Mouse (Mus musculus): Measurements from ENCODE around the gene Kif12.

Kif12 gene

DNA sequence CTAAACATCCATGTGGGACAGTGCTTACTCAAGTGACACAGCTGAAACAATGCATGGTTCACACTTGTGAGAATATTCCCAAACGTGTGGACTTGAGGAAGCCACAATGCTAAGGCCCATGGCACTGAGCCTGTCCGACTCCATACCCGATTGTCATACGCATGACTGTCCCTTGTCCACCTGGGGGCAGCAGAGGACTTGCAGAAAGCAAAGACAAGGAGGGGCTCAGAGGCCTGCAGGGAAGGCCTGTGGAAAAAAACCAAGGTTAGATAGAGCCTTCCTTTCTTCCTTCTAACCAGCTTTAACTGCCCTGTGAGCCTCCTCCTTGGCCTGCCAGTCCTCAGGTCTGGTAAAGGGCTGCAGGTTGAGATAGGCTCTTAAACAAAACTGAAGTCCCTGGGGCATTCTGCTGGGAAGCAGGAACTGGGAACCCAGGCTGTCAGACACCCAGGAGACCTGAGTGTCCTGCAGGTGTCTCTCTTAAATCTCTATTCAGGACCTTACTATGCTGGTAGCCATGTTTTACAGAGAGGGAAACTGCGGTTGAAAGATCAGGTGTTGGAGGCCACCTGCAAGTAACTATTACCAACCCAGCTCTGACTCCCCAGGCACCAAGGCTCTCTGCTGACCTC is 12.9 kb downstream of the Kif12 start:
- DNase-seq (ENCODE audit: low read depth, low spot score), result peak; percentile 81

DNA sequence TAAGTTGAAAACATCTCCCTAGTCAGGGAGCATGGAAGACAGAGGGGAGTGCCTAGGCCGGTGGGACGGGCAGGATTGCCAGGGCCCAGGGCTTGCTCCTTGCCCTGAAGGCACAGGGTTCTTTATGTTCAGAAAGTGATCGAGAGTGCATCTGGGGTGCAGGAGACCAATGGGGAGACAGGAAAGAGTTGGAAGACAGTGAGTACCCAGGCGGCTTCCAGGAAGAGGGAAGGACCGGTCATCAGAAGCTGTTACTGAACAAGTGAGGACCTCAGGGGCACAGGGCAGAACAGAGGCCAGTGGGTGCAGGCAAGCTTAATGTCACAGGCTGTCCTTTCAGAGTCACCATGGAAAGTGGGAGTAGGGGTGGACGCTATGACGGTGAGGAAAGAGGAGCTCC is 13.7 kb downstream of the Kif12 start:
- DNase-seq (ENCODE audit: low read depth, low spot score), result no peak

DNA sequence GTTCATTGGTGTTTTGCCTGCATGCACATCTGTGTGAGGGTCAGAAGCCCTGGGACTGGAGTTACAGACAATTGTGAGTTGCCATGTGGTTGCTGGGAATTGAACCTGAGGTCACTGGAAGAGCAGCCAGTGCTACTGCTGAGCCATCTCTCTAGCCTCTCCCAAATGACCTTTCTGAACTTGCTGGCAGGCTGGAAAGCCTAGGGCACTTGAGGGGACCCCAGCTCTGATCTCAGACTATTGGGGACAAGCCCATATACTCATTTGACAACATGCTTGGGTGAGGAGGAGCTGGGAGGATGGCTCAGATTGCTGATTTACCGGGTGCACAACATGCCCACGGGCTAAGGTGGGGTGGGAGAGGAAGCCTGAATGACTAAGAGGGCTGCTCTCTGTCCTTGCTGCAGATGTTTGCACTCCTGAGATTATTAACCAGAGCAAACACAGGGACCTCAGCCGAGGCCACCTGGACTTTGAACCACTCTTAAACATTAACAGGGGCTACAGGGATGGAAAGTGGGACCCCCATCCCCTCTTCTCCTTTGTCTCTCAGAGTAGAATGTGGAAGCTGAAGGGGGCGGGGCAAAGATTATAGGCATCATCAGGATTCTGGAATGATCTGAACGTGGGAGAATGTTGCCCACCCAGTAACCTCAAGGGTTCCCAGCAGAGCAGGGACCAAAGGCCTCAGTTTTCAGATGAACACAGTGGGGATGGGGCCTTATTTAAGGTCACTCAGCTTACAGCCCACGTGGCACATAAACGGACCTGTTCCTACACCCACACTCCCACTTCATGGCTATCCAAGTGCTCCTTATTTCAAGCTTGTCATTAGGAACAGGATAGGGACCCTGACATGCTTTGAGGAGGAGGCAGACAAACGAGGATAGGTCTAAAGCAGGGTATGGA is 15.0 kb downstream of the Kif12 start:
- no peak for DNase-seq (ENCODE audit: low read depth, low spot score)

DNA sequence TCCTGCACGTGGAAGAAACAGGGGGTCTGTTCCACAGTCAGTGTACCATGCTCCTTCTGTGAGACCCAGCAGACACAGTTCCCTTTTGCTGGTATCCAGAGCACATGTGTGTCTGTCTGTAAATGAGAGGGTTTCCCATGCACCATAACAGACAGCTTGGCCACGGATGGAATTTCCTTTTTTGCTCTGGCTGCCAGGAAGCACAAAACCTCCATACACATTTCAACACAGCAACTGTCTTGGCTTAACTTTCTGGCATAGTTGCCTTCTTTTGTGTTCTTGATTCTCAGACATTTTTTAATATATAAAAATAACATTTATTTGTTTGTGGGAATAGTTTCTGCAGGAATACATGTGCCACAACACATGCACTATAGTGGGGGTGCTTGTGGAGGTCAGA is 16.3 kb downstream of the Kif12 start:
- no peak for DNase-seq (ENCODE audit: low read depth, low spot score)

DNA sequence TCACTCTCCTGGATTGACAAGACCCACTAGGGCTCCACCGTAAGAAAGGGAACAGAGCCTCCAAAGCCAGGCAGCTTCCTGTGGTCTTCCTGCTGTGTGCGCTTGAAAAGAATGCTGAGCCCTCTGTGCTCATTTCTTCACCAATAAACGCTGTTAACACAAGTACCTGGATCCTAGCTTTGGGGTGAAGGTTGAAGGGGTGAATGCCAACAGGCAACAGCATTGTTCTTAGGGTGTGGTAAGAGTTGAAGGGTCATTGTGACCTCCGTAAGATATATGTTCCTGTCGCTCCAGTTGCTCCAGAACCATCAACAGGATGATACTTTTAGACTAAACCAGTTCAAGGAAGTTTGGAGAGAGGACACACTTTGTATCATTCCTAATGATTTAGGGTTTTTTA is 17.2 kb downstream of the Kif12 start, which contains the start of gene Ambp:
TSS of gene Ambp (minus strand) at position 101 of the 400 bp plus-strand sequence.
- no peak for DNase-seq (ENCODE audit: low read depth, low spot score)

DNA sequence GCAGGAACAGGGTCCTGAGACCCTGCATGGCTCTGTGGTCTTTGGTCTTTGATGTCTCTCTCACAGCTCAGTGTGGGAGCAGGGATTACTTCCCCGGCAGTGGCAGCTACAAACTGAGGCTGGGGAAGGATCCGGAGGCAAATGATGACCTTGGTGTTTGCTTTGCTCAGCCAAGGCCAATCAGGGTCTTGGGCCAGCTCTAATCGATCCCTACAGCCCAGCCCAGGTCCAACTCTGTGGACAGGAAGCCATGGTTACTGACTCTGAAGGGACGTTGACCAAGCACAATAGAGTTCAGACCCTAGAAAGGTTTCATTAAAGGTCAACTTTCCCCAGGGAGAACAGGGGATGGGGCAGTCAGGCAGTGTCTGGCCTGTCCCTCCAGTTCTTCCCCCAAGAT is 17.9 kb downstream of the Kif12 start:
- no peak for DNase-seq (ENCODE audit: low read depth, low spot score)

DNA sequence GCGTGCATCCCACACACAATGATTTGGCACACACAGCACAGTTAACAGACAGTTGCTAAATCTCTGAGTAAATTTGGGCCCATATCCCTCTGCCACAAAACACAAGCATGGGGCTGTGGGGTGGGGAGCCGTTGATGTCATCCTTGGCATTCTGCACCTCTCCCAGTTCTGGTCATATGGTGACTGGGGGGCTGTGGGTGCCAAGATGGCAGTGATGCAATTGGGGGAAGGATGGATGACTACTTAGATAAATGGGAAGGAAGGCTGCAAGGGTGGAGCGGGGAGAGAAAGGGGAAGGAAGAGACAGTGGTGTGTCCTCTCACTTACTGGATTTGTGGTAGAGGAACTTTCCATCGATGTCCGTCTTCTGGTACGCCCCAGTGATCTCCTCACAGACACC is 20.8 kb downstream of the Kif12 start:
- DNase-seq (ENCODE audit: low read depth, low spot score), result no peak

DNA sequence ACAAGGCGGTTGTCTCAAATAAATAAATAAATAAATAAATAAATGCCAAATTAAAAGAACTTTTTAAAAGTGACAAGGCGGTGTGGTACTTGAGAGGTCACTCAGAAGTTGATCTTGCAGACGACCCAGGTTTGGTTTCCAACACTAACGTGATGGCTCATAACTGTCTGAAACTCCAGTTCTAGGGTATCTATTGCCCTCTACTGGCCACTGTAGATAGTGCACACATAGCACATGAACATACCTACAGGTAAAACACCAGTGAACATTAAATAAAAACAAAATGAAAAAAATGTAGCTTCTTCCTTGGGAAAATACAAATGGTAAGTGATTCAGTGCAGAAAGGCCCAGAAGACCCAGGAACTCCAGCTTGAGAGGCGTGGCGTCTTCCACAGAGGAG is 24.7 kb downstream of the Kif12 start:
- DNase-seq (ENCODE audit: low read depth, low spot score), result peak; percentile 66

DNA sequence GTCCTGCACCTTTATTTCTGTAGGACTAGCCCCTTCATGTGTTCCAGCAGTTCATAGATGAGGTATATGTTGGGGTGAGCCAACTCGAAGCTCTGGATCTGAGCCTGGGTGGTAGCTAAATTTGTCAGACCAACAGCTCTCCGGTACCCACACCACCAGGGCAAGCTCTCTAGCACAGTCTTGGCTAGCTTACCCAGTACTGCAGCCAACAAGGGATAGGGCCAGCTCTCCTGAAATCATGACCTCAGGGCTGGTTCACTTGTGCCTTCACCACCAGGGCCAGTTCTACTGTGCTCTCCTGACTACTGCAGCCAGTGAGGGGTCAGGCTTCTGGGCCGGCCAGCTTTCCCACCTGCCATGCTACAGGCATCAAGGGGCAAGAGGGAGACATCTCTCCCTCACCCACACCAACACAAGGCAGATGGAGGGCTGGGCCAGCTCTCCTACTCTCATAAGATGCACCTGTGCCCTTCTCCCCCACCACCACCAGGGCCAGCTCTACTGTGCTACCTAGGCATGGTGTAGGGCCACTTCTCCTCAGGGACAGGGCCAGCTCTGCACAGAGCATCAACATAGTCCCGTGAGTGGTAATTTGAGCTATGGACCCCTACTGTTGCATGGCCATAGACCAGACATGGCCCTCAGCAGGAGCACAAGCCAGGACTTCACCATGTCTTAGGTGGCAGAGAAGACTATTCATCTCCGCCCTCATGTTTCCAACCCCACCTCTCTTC is 41.9 kb downstream of the Kif12 start:
- no peak for DNase-seq (ENCODE audit: low read depth, low spot score)

DNA sequence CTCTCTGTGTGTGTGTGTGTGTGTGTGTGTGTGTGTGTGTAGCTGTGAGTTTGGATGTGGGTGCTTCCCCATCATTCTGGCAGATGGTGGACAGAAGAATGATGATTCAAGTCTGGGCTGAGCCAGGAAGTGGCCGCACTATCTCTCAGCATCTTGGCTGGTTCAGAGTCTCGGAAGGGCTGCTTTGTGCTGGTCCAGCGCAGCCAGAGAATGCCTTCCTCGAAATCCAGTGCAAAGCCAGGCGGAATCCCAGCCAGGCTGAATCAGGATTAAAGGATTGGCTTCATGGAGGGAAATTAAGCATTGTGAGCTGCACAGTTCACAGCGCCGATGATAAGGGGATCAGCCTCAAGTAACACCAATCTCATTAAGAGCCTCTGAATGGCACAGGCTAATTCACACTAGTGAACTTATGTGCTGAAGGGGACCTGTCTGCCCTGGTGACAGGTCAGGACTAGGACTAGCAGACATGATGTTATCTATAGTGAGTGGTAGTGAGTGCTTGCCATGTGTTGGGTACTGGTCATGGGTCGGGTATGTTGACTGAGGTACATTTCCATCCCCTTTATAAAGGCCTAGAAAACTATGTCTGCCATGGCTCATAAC is 47.0 kb downstream of the Kif12 start:
- no peak for DNase-seq (ENCODE audit: low read depth, low spot score)

DNA sequence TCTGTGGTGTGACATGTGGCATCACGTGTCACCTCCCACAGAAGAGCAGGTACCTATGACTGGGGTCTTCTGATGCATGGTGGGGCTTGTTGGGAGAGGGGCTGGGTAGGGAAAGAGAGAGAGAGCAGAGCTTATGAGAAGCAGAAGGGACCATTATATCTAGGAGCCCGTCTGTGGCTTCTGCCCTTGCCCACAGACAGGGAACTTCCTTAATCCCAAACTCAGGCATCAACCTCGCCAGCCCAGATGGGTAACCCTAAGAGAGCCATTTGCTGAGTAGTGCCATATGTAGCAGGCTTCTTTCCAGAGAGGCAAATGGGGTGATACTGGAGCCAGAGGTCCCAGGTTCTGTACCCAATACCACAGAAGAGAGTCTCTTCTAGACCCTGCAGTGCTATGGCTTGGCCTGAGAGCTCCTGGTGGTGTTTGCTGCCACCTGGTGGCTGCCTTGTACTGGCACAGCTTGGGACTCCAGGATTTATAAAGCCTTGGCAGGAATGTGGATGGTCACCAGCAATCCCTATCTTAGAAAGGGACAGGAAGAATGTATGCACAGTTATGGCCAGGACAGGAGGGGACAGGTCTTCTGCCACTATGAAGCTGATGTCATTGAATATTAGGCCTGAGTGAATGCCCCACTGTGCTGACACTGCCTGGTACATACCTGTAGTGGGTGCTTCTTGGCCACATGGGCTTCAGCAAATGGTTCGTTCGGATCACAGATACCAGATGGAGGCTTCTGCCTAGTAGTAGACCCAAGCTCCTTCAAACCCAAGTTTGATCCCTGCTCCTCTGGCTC is 53.1 kb downstream of the Kif12 start:
- DNase-seq (ENCODE audit: low read depth, low spot score), result peak; percentile 85
